Mouse (Mus musculus) forebrain, postnatal 0 days (tissue): ENCODE data around the gene Bspry. TPM values are rescaled to one million over a fixed set of nuclear protein-coding genes. Genes with fewer than 3 reads are reported as not detected.
A peak's percentile ranks its signal among the peaks of the same experiment; 100 is the strongest.

Experiments used
- ATAC-seq: fragments of 200-750 bp; cut with Nextera tagmentation; 2 replicates; pipeline ENCODE4 v1.8.0; 2017; ENCODE audit warnings: mild to moderate bottlenecking, moderate library complexity
- DNase-seq: peaks from one replicate; pipeline ENCODE4 v3.0.0-alpha.2; 2015
- H3K27ac ChIP-seq: fragments of 300-500 bp; sonication (generic); 2 replicates; pipeline ENCODE4 v1.5.1; 2014; ENCODE audit warnings: low read depth, mild to moderate bottlenecking, antibody characterized with exemption, low read length, moderate library complexity, mixed read lengths
- H3K27me3 ChIP-seq: fragments of 300-500 bp; sonication (generic); 2 replicates; pipeline ENCODE4 v1.6.1; 2014; ENCODE audit warnings: mild to moderate bottlenecking, low read length, mixed read lengths; ENCODE audit not compliant: insufficient read depth
- H3K36me3 ChIP-seq: fragments of 300-500 bp; sonication (generic); 2 replicates; pipeline ENCODE4 v1.6.1; 2014; ENCODE audit warnings: mild to moderate bottlenecking, moderate library complexity; ENCODE audit not compliant: insufficient read depth
- H3K4me1 ChIP-seq: fragments of 300-500 bp; sonication (generic); 2 replicates; pipeline ENCODE4 v1.6.1; 2014; ENCODE audit warnings: antibody characterized with exemption; ENCODE audit not compliant: insufficient read depth
- H3K4me2 ChIP-seq: fragments of 300-500 bp; sonication (generic); 2 replicates; pipeline ENCODE4 v1.6.1; 2014; ENCODE audit warnings: low read depth, mild to moderate bottlenecking, moderate library complexity
- H3K4me3 ChIP-seq: fragments of 300-500 bp; sonication (generic); 2 replicates; pipeline ENCODE4 v1.5.1; 2014; ENCODE audit warnings: low read depth, low read length, mixed read lengths
- H3K9ac ChIP-seq: fragments of 300-500 bp; sonication (generic); 2 replicates; pipeline ENCODE4 v1.6.1; 2014; ENCODE audit warnings: mild to moderate bottlenecking
- H3K9me3 ChIP-seq: fragments of 300-500 bp; sonication (generic); 2 replicates; pipeline ENCODE4 v1.6.1; 2016; ENCODE audit warnings: low read length
- CTCF ChIP-seq: sonication (generic); IDR thresholded peaks from 2 replicates; pipeline ENCODE4 v1.5.1; 2016; ENCODE audit warnings: antibody characterized with exemption, control low read depth, low read depth
- WGBS: fragments of 180-500 bp; shearing (Covaris S2); extraction: QIAGEN DNeasy Blood & Tissue Kit; methylation state at CpG from one replicate; pipeline ENCODE4 v1.1.7; 2014; 5-methylcytosine and 5-hydroxymethylcytosine counted together
- polyA plus RNA-seq: library from polyadenylated mRNA; unstranded; fragments of >200 nt; fragmentation: Nextera tagmentation; extraction: Ambion mirVana; gene quantifications from 2 replicates; pipeline ENCODE4 v1.2.1, GENCODE M21; 2015
- total RNA-seq: library from RNA; depleted of rRNA; stranded (reverse); fragments of >200 nt; gene quantifications from 2 replicates; pipeline ENCODE4 v1.2.3, GENCODE M21; 2014; rRNA removed

Gene Bspry
- total RNA-seq (0.15 and 0.86 TPM in 2 replicates), polyA plus RNA-seq (0.31 and 0.51 TPM in 2 replicates)

DNA sequence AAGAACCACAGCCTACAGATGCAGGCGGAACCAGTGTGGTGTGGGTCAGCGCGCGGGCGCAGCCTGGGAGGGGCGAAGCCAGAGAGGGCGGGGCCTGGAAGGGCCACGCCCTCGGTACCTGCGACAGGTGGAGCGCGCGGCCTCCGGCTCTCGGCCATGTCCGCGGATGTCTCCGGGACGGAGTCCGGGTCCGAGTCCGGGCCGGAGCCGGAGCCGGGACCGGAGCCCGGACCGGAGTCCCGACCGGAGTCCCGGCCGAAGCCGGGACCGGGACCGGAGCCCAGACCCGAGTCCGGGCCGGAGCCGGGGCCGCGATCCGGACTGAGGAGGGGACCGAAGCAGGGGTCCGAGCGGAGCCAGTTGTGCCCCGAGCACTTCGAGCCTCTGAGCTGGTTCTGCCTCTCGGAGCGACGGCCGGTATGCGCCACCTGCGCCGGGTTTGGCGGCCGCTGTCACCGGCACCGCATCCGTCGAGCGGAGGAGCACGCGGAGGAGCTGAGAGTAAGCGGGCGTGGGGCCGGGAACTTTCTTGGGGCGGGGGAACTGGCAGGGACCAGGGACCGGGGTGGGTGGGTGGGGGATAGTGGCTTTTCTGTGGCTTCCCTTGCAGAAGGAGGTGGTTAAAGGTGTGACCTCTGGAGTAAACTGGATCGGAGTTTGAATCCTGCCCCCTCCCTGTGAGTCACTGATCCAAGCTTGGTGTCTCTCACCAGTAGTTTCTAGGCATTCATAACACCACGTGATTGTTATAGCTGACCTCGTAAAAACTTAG, at the start of gene Bspry:
Gene Bspry (plus strand): TSS at position 117 of the 772 bp plus-strand sequence.
- WGBS, result 5% methylated on average over 70 of the region's 71 CpGs
- no peak within 1 kb of the TSS for H3K27ac ChIP-seq
- H3K9me3 ChIP-seq, result no peaks in the 10 kb centered on the region
- H3K4me3 ChIP-seq, result peak within 1 kb of the TSS; percentile 35
- peak within 1 kb of the TSS; percentile 75 for H3K4me2 ChIP-seq
- H3K36me3 ChIP-seq, result no peaks in the 10 kb centered on the region
- no peak for DNase-seq
- no peak within 1 kb of the TSS; the same call in 1 of the 2 replicates for H3K9ac ChIP-seq
- H3K4me1 ChIP-seq, result peaks cover 3% of the 10 kb centered on the region; the same call in 1 of the 2 replicates
- peaks cover 20% of the 10 kb centered on the region for H3K27me3 ChIP-seq
- ATAC-seq, result peak; percentile 54
- no peak for TF ChIP-seq CTCF

DNA sequence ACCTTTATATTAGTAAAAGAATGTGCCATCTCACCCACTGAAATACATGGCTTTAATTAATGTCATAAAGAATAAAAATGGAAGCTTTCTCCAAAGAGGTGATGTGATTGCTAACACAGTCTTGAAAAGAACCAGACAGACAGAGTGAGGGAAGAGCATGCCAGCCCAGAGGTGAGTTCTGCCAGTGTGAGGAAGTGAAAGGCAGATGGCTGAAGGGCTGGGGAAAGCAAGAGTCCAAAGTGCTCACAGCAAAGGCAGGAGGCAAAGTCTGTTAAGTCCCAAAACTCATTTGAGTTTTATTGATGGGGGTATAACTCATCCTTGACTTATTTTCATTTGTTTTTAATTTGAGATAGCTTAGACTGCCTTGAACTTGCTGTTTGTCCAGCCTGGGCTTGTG, 49.2 kb upstream of the Bspry start:
- no peaks in the 10 kb centered on the region for H3K4me1 ChIP-seq
- H3K4me3 ChIP-seq, result no peak overlapping the region
- no peaks in the 10 kb centered on the region for H3K9me3 ChIP-seq
- no peak for TF ChIP-seq CTCF
- no peak overlapping the region for H3K4me2 ChIP-seq
- H3K27me3 ChIP-seq, result no peaks in the 10 kb centered on the region
- H3K9ac ChIP-seq, result no peak overlapping the region
- DNase-seq, result no peak
- H3K27ac ChIP-seq, result no peak overlapping the region
- H3K36me3 ChIP-seq, result peaks cover 6% of the 10 kb centered on the region; the same call in 1 of the 2 replicates
- no peak for ATAC-seq

DNA sequence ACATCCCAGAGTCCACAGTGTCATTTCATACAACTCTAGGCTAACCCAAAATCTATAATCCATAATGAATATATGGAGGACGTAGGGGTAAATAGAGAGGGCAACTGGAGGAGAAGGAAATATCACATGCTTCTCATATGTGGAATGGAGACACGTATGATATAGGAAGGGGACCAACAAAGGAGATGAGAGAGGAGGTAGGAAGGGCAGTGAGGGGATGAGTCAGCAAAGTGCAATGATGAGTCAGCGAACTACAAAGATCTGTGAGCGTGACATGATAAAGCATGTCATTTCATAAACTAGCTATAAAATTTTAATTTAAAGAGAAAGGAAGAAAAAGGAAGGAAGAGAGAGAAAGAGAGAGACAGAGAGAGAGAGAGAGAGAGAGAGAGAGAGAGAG, 48.3 kb upstream of the Bspry start:
- Histone ChIP-seq H3K9me3 (no peaks in the 10 kb centered on the region), H3K4me2 (no peak overlapping the region), H3K36me3 (no peaks in the 10 kb centered on the region), H3K4me3 (no peak overlapping the region), H3K27ac (no peak overlapping the region), H3K27me3 (no peaks in the 10 kb centered on the region), H3K4me1 (no peaks in the 10 kb centered on the region), H3K9ac (no peak overlapping the region)
- ATAC-seq (no peak), DNase-seq (no peak)
- TF ChIP-seq CTCF, result no peak
- 83% methylated on average over 4 of the region's 4 CpGs for WGBS

- H3K27ac ChIP-seq, result no peak overlapping the region
- no peaks in the 10 kb centered on the region for H3K27me3 ChIP-seq
- H3K36me3 ChIP-seq, result no peaks in the 10 kb centered on the region
- no peak overlapping the region for H3K4me2 ChIP-seq
- no peaks in the 10 kb centered on the region for H3K4me1 ChIP-seq
- no peak overlapping the region for H3K9ac ChIP-seq
- no peak for DNase-seq
- no peaks in the 10 kb centered on the region for H3K9me3 ChIP-seq
- 79% methylated on average over 7 of the region's 7 CpGs for WGBS
- ATAC-seq, result no peak
- TF ChIP-seq CTCF, result no peak
- no peak overlapping the region for H3K4me3 ChIP-seq
These were observed 45.6 kb upstream of the Bspry start for GRCm38 (mm10) chr4:62433939-62434870.

DNA sequence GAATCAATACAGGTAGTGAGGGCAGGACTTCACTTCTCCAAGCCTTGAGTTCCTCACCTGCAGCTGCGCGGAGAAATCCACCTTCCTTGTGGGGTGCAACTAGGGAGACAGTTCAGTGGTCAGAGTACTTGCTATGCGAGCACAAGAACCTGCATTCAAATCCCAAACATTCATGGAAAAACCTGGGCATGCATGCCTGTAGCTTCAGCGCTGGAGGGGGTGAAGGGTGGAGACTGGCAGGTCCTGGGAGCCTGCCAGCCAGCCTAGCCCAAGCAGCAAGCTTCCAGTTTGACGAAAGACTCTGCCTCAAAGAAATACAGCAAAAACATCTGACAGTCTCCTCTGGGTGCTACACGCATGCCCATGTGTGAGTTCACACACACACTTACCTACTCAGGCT, 44.8 kb upstream of the Bspry start, which contains the start of gene Rnf183:
Gene Rnf183 (minus strand): TSS at position 172 of the 400 bp plus-strand sequence.
- H3K36me3 ChIP-seq, result no peaks in the 10 kb centered on the region
- 83% methylated on average over 6 of the region's 6 CpGs for WGBS
- no peak for ATAC-seq
- no peak within 1 kb of the TSS for H3K4me3 ChIP-seq
- no peak within 1 kb of the TSS for H3K4me2 ChIP-seq
- H3K4me1 ChIP-seq, result no peaks in the 10 kb centered on the region
- no peaks in the 10 kb centered on the region for H3K9me3 ChIP-seq
- DNase-seq, result no peak
- no peak within 1 kb of the TSS for H3K9ac ChIP-seq
- TF ChIP-seq CTCF, result no peak
- no peak within 1 kb of the TSS for H3K27ac ChIP-seq
- H3K27me3 ChIP-seq, result no peaks in the 10 kb centered on the region

DNA sequence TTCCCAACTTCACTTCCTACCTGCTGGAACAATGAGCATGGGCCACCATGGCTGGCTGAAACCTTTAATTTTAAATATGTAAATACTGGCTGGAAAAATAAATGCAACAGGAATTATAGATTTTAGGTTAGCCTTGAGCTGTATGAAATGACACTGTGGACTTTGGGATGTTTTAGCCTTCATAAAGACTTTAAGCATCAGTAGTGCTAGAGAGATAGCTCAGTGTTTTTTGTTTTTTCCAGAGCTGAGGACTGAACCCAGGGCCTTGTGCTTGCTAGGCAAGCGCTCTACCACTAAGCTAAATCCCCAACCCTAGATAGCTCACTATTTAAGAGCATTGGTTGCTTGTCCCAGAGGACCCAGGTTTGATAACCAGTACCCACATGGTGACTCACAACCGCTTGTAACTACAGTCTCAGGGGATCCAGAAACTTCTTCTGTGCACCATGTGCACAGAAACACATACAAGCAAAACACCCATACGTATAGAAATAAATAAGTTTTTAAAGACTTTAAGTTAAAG, 42.5 kb upstream of the Bspry start:
- H3K4me3 ChIP-seq, result no peak overlapping the region
- no peak overlapping the region for H3K9ac ChIP-seq
- no peaks in the 10 kb centered on the region for H3K9me3 ChIP-seq
- H3K27ac ChIP-seq, result no peak overlapping the region
- no peaks in the 10 kb centered on the region for H3K27me3 ChIP-seq
- no peaks in the 10 kb centered on the region for H3K4me1 ChIP-seq
- H3K36me3 ChIP-seq, result no peaks in the 10 kb centered on the region
- no peak for TF ChIP-seq CTCF
- DNase-seq (no peak), ATAC-seq (no peak)
- 97% methylated on average over 3 of the region's 3 CpGs for WGBS
- no peak overlapping the region for H3K4me2 ChIP-seq
